Mouse (Mus musculus) embryonic facial prominence, embryonic 14.5 days (tissue): Measurements from ENCODE around the gene Rrp7a. TPM values are rescaled to one million over a fixed set of nuclear protein-coding genes. Genes with fewer than 3 reads are reported as not detected.

ENCODE experiments used
- ATAC-seq: fragments of 200-750 bp; cut with Nextera tagmentation; 2 replicates; pipeline ENCODE4 v1.8.0; 2017; ENCODE audit warnings: low read depth, moderate number of reproducible peaks, moderate TSS enrichment
- DNase-seq: peaks from one replicate; pipeline ENCODE4 v3.0.0-alpha.2; 2015; ENCODE audit warnings: low spot score
- H3K27ac ChIP-seq: fragments of 300-500 bp; sonication (generic); replicated peaks from 2 replicates; pipeline ENCODE4 v1.5.1; 2014; ENCODE audit warnings: low read depth, mild to moderate bottlenecking, low read length, moderate library complexity
- H3K27me3 ChIP-seq: fragments of 300-500 bp; sonication (generic); replicated peaks from 2 replicates; pipeline ENCODE4 v1.6.1; 2014; ENCODE audit warnings: low read length; ENCODE audit not compliant: control insufficient read depth, insufficient read depth
- H3K36me3 ChIP-seq: fragments of 300-500 bp; sonication (generic); 2 replicates; pipeline ENCODE4 v1.6.1; 2014; ENCODE audit warnings: low read length, mixed read lengths; ENCODE audit not compliant: control insufficient read depth, insufficient read depth
- H3K4me1 ChIP-seq: fragments of 300-500 bp; sonication (generic); 2 replicates; pipeline ENCODE4 v1.6.1; 2014; ENCODE audit warnings: antibody characterized with exemption, low read length; ENCODE audit not compliant: control insufficient read depth, insufficient read depth
- H3K4me2 ChIP-seq: fragments of 300-500 bp; sonication (generic); 2 replicates; pipeline ENCODE4 v1.6.1; 2014; ENCODE audit warnings: low read depth, mild to moderate bottlenecking, low read length, moderate library complexity, mixed read lengths
- H3K4me3 ChIP-seq: fragments of 300-500 bp; sonication (generic); 2 replicates; pipeline ENCODE4 v1.5.1; 2014; ENCODE audit warnings: low read depth, mild to moderate bottlenecking, low read length
- H3K9ac ChIP-seq: fragments of 300-500 bp; sonication (generic); 2 replicates; pipeline ENCODE4 v1.6.1; 2014; ENCODE audit warnings: low read depth, mild to moderate bottlenecking, low read length, moderate library complexity, mixed read lengths
- H3K9me3 ChIP-seq: fragments of 300-500 bp; sonication (generic); 2 replicates; pipeline ENCODE4 v1.6.1; 2016; ENCODE audit warnings: low read length; ENCODE audit not compliant: control insufficient read depth
- WGBS: fragments of 180-500 bp; shearing (Covaris S2); extraction: QIAGEN DNeasy Blood & Tissue Kit; methylation state at CpG from one replicate; pipeline ENCODE4 v1.1.7; 2014; 5-methylcytosine and 5-hydroxymethylcytosine counted together
- polyA plus RNA-seq: library from polyadenylated mRNA; unstranded; fragments of >200 nt; fragmentation: Nextera tagmentation; extraction: Ambion mirVana; gene quantifications from 2 replicates; pipeline ENCODE4 v1.2.1, GENCODE M21; 2014

Gene Rrp7a
- polyA plus RNA-seq, 1 experiment from 2014 or later: 63.0 TPM

- DNase-seq: peak; percentile 88
- H3K4me1 ChIP-seq: peaks cover 17% of the 10 kb centered on the region
- H3K9ac ChIP-seq: peak overlapping the region; percentile 31; the same call in 1 of the 2 replicates
- peak; percentile 47 for ATAC-seq
- H3K4me3 ChIP-seq: no peak overlapping the region
- no peaks in the 10 kb centered on the region for H3K9me3 ChIP-seq
- H3K27ac ChIP-seq: peak overlapping the region; percentile 77
- no peak overlapping the region for H3K4me2 ChIP-seq
- H3K27me3 ChIP-seq: no peaks in the 10 kb centered on the region
- 65% methylated on average over 5 of the region's 5 CpGs for WGBS
- H3K36me3 ChIP-seq: 0 out of 2 replicates have a peak, but pooled peaks cover 10% of the 10 kb centered on the region
These were observed 44.5 kb upstream of the Rrp7a start for GRCm38 (mm10) chr15:83167126-83167525.

GRCm38 (mm10) chr15:83166642-83167041 is 44.0 kb upstream of the Rrp7a start:
- DNase-seq (peak; percentile 32), ATAC-seq (no peak)
- Histone ChIP-seq H3K4me3 (no peak overlapping the region), H3K36me3 (0 out of 2 replicates have a peak, but pooled peaks cover 13% of the 10 kb centered on the region), H3K27ac (peak overlapping the region; percentile 77; the same call in 1 of the 2 replicates), H3K4me1 (peaks cover 17% of the 10 kb centered on the region), H3K4me2 (no peak overlapping the region), H3K27me3 (no peaks in the 10 kb centered on the region), H3K9me3 (no peaks in the 10 kb centered on the region), H3K9ac (no peak overlapping the region)
- WGBS: 71% methylated on average over 3 of the region's 3 CpGs

- Histone ChIP-seq H3K4me3 (no peak overlapping the region), H3K27me3 (no peaks in the 10 kb centered on the region), H3K27ac (peak overlapping the region; percentile 77; the same call in 1 of the 2 replicates), H3K9me3 (no peaks in the 10 kb centered on the region), H3K36me3 (peaks cover 21% of the 10 kb centered on the region), H3K9ac (no peak overlapping the region), H3K4me2 (no peak overlapping the region), H3K4me1 (peaks cover 8% of the 10 kb centered on the region; the same call in 1 of the 2 replicates)
- ATAC-seq (no peak), DNase-seq (no peak)
- WGBS: 89% methylated on average over 13 of the region's 13 CpGs
These were observed 43.1 kb upstream of the Rrp7a start for GRCm38 (mm10) chr15:83165526-83166315.

GRCm38 (mm10) chr15:83164971-83165471 is 42.4 kb upstream of the Rrp7a start:
- Histone ChIP-seq H3K36me3 (peaks cover 28% of the 10 kb centered on the region), H3K27me3 (no peaks in the 10 kb centered on the region), H3K9me3 (no peaks in the 10 kb centered on the region), H3K4me2 (no peak overlapping the region), H3K4me3 (no peak overlapping the region), H3K9ac (no peak overlapping the region), H3K4me1 (peaks cover 5% of the 10 kb centered on the region; the same call in 1 of the 2 replicates), H3K27ac (no peak overlapping the region)
- 47% methylated on average over 5 of the region's 5 CpGs for whole genome bisulfite sequencing
- DNase-seq (peak; percentile 43), ATAC-seq (no peak)

GRCm38 (mm10) chr15:83162818-83163485 is 40.4 kb upstream of the Rrp7a start:
- H3K36me3 ChIP-seq: peaks cover 47% of the 10 kb centered on the region
- WGBS: 73% methylated on average over 7 of the region's 11 CpGs

GRCm38 (mm10) chr15:83162001-83162400 is 39.4 kb upstream of the Rrp7a start:
- WGBS: 95% methylated on average over 4 of the region's 4 CpGs
- Histone ChIP-seq H3K4me1 (no peaks in the 10 kb centered on the region), H3K9ac (no peak overlapping the region), H3K9me3 (no peaks in the 10 kb centered on the region), H3K36me3 (peaks cover 52% of the 10 kb centered on the region), H3K27me3 (no peaks in the 10 kb centered on the region), H3K4me3 (no peak overlapping the region), H3K4me2 (no peak overlapping the region), H3K27ac (no peak overlapping the region)
- ATAC-seq (no peak), DNase-seq (no peak)

More at GRCm38 (mm10) chr15:83162818-83163485, 40.4 kb upstream of the Rrp7a start:
- Histone ChIP-seq H3K4me2 (no peak overlapping the region), H3K27ac (no peak overlapping the region), H3K9me3 (no peaks in the 10 kb centered on the region), H3K4me3 (no peak overlapping the region), H3K4me1 (peaks cover 5% of the 10 kb centered on the region; the same call in 1 of the 2 replicates), H3K9ac (no peak overlapping the region), H3K27me3 (no peaks in the 10 kb centered on the region)
- ATAC-seq (no peak), DNase-seq (no peak)

GRCm38 (mm10) chr15:83161062-83161748 is 38.6 kb upstream of the Rrp7a start:
- H3K4me3 ChIP-seq: no peak overlapping the region
- ATAC-seq (no peak), DNase-seq (no peak)
- no peak overlapping the region for H3K4me2 ChIP-seq
- no peaks in the 10 kb centered on the region for H3K27me3 ChIP-seq
- no peak overlapping the region for H3K27ac ChIP-seq
- H3K9me3 ChIP-seq: no peaks in the 10 kb centered on the region
- no peaks in the 10 kb centered on the region for H3K4me1 ChIP-seq
- H3K9ac ChIP-seq: no peak overlapping the region
- 49% methylated on average over 10 of the region's 10 CpGs for WGBS
- H3K36me3 ChIP-seq: peaks cover 56% of the 10 kb centered on the region

GRCm38 (mm10) chr15:83160561-83160960 is 38.0 kb upstream of the Rrp7a start:
- Histone ChIP-seq H3K9me3 (no peaks in the 10 kb centered on the region), H3K4me1 (no peaks in the 10 kb centered on the region), H3K27me3 (no peaks in the 10 kb centered on the region), H3K4me2 (no peak overlapping the region), H3K36me3 (peaks cover 56% of the 10 kb centered on the region), H3K9ac (no peak overlapping the region), H3K4me3 (no peak overlapping the region), H3K27ac (no peak overlapping the region)
- no peak for DNase-seq
- 92% methylated on average over 4 of the region's 4 CpGs for WGBS
- no peak for ATAC-seq
